Mouse (Mus musculus) forebrain, embryonic 16.5 days (tissue): ENCODE results near the gene Tob1. TPM values are rescaled to one million over a fixed set of nuclear protein-coding genes. Genes with fewer than 3 reads are reported as not detected.

ENCODE experiments used
- ATAC-seq: fragments of 200-750 bp; cut with Nextera tagmentation; 2 replicates; pipeline ENCODE4 v1.8.0; 2017; ENCODE audit warnings: mild to moderate bottlenecking, moderate library complexity
- H3K27ac ChIP-seq: fragments of 300-500 bp; sonication (generic); 2 replicates; pipeline ENCODE4 v1.5.1; 2014; ENCODE audit warnings: low read length, control low read depth
- H3K27me3 ChIP-seq: fragments of 300-500 bp; sonication (generic); replicated peaks from 2 replicates; pipeline ENCODE4 v1.6.1; 2014; ENCODE audit warnings: low read length; ENCODE audit not compliant: control insufficient read depth, insufficient read depth
- H3K36me3 ChIP-seq: fragments of 300-500 bp; sonication (generic); 2 replicates; pipeline ENCODE4 v1.6.1; 2014; ENCODE audit not compliant: control insufficient read depth, insufficient read depth
- H3K4me1 ChIP-seq: fragments of 300-500 bp; sonication (generic); replicated peaks from 2 replicates; pipeline ENCODE4 v1.6.1; 2014; ENCODE audit warnings: low read length; ENCODE audit not compliant: control insufficient read depth, insufficient read depth
- H3K4me2 ChIP-seq: fragments of 300-500 bp; sonication (generic); 2 replicates; pipeline ENCODE4 v1.6.1; 2014; ENCODE audit warnings: mild to moderate bottlenecking, low read length, control low read depth
- H3K4me3 ChIP-seq: fragments of 300-500 bp; sonication (generic); replicated peaks from 2 replicates; pipeline ENCODE4 v1.5.1; 2014; ENCODE audit warnings: mild to moderate bottlenecking, low read length, control low read depth
- H3K9ac ChIP-seq: fragments of 300-500 bp; sonication (generic); replicated peaks from 2 replicates; pipeline ENCODE4 v1.6.1; 2014; ENCODE audit warnings: low read depth, low read length, control low read depth
- H3K9me3 ChIP-seq: fragments of 300-500 bp; sonication (generic); 2 replicates; pipeline ENCODE4 v1.6.1; 2016; ENCODE audit warnings: low read length; ENCODE audit not compliant: control insufficient read depth
- WGBS: fragments of 180-500 bp; shearing (Covaris S2); extraction: QIAGEN DNeasy Blood & Tissue Kit; methylation state at CpG from one replicate; pipeline ENCODE4 v1.1.7; 2014; 5-methylcytosine and 5-hydroxymethylcytosine counted together
- polyA plus RNA-seq: library from polyadenylated mRNA; unstranded; fragments of >200 nt; fragmentation: Nextera tagmentation; extraction: Ambion mirVana; gene quantifications from 2 replicates; pipeline ENCODE4 v1.2.1, GENCODE M21; 2015

Gene Tob1
- polyA plus RNA-seq, 1 experiment from 2014 or later, result 35.1 TPM

- Histone ChIP-seq H3K27ac (no peak overlapping the region), H3K9ac (no peak overlapping the region), H3K4me3 (peak overlapping the region; percentile 0; the same call in 1 of the 2 replicates), H3K9me3 (no peaks in the 10 kb centered on the region), H3K4me1 (peaks cover 20% of the 10 kb centered on the region), H3K27me3 (no peaks in the 10 kb centered on the region), H3K4me2 (peak overlapping the region; percentile 63), H3K36me3 (peaks cover 6% of the 10 kb centered on the region; the same call in 1 of the 2 replicates)
- 83% methylated on average over 29 of the region's 29 CpGs for WGBS
- no peak for ATAC-seq
Measured at GRCm38 (mm10) chr11:94213735-94214594, 2.7 kb downstream of the Tob1 start.

GRCm38 (mm10) chr11:94215581-94215980 lies 4.3 kb downstream of the Tob1 start:
- H3K9ac ChIP-seq, result no peak overlapping the region
- no peaks in the 10 kb centered on the region for H3K9me3 ChIP-seq
- ATAC-seq, result no peak
- no peak overlapping the region for H3K4me2 ChIP-seq
- no peak overlapping the region for H3K27ac ChIP-seq
- H3K27me3 ChIP-seq, result no peaks in the 10 kb centered on the region
- peaks cover 16% of the 10 kb centered on the region for H3K4me1 ChIP-seq
- H3K36me3 ChIP-seq, result peaks cover 6% of the 10 kb centered on the region; the same call in 1 of the 2 replicates
- H3K4me3 ChIP-seq, result no peak overlapping the region
- 91% methylated on average over 3 of the region's 3 CpGs for WGBS

GRCm38 (mm10) chr11:94216247-94216646 lies 5.0 kb downstream of the Tob1 start:
- no peak for ATAC-seq
- Histone ChIP-seq H3K9ac (no peak overlapping the region), H3K4me1 (peaks cover 16% of the 10 kb centered on the region), H3K27me3 (no peaks in the 10 kb centered on the region), H3K4me3 (no peak overlapping the region), H3K4me2 (no peak overlapping the region), H3K36me3 (peaks cover 6% of the 10 kb centered on the region; the same call in 1 of the 2 replicates), H3K9me3 (no peaks in the 10 kb centered on the region), H3K27ac (peak overlapping the region; percentile 27; the same call in 1 of the 2 replicates)
- 25% methylated on average over 2 of the region's 2 CpGs for WGBS

- no peak overlapping the region for H3K27ac ChIP-seq
- 92% methylated on average over 7 of the region's 7 CpGs for WGBS
- no peaks in the 10 kb centered on the region for H3K9me3 ChIP-seq
- no peak overlapping the region for H3K4me3 ChIP-seq
- H3K36me3 ChIP-seq, result no peaks in the 10 kb centered on the region
- no peaks in the 10 kb centered on the region for H3K4me1 ChIP-seq
- ATAC-seq, result no peak
- no peaks in the 10 kb centered on the region for H3K27me3 ChIP-seq
- H3K9ac ChIP-seq, result no peak overlapping the region
- no peak overlapping the region for H3K4me2 ChIP-seq
Measured at GRCm38 (mm10) chr11:94221257-94221656, 10.0 kb downstream of the Tob1 start.

GRCm38 (mm10) chr11:94223531-94223930 lies 12.3 kb downstream of the Tob1 start:
- Histone ChIP-seq H3K9ac (no peak overlapping the region), H3K27ac (no peak overlapping the region), H3K4me3 (no peak overlapping the region), H3K4me1 (no peaks in the 10 kb centered on the region), H3K9me3 (no peaks in the 10 kb centered on the region), H3K27me3 (no peaks in the 10 kb centered on the region), H3K4me2 (no peak overlapping the region), H3K36me3 (no peaks in the 10 kb centered on the region)
- ATAC-seq, result no peak
- 89% methylated on average over 9 of the region's 9 CpGs for WGBS

- Histone ChIP-seq H3K4me3 (no peak overlapping the region), H3K9ac (no peak overlapping the region), H3K4me1 (no peaks in the 10 kb centered on the region), H3K27ac (no peak overlapping the region), H3K27me3 (no peaks in the 10 kb centered on the region), H3K36me3 (no peaks in the 10 kb centered on the region), H3K4me2 (no peak overlapping the region), H3K9me3 (no peaks in the 10 kb centered on the region)
- WGBS, result 36% methylated on average over 7 of the region's 7 CpGs
- peak; percentile 31; the same call in 1 of the 2 replicates for ATAC-seq
Measured at GRCm38 (mm10) chr11:94225985-94226384, 14.7 kb downstream of the Tob1 start.

GRCm38 (mm10) chr11:94228416-94228815 lies 17.2 kb downstream of the Tob1 start:
- H3K4me3 ChIP-seq, result no peak overlapping the region
- H3K4me1 ChIP-seq, result no peaks in the 10 kb centered on the region
- H3K36me3 ChIP-seq, result no peaks in the 10 kb centered on the region
- no peak overlapping the region for H3K9ac ChIP-seq
- H3K27ac ChIP-seq, result no peak overlapping the region
- 34% methylated on average over 9 of the region's 9 CpGs for WGBS
- H3K4me2 ChIP-seq, result no peak overlapping the region
- no peak for ATAC-seq
- no peaks in the 10 kb centered on the region for H3K27me3 ChIP-seq
- H3K9me3 ChIP-seq, result no peaks in the 10 kb centered on the region

- no peak overlapping the region for H3K9ac ChIP-seq
Measured at GRCm38 (mm10) chr11:94229207-94229960, 18.1 kb downstream of the Tob1 start.

GRCm38 (mm10) chr11:94230244-94230643 lies 19.0 kb downstream of the Tob1 start:
- Histone ChIP-seq H3K36me3 (no peaks in the 10 kb centered on the region), H3K4me2 (no peak overlapping the region), H3K4me3 (no peak overlapping the region), H3K27ac (no peak overlapping the region), H3K27me3 (no peaks in the 10 kb centered on the region), H3K4me1 (no peaks in the 10 kb centered on the region), H3K9ac (no peak overlapping the region), H3K9me3 (no peaks in the 10 kb centered on the region)
- no peak for ATAC-seq
- 88% methylated on average over 8 of the region's 8 CpGs for WGBS

More at GRCm38 (mm10) chr11:94229207-94229960, 18.1 kb downstream of the Tob1 start:
- Histone ChIP-seq H3K4me1 (no peaks in the 10 kb centered on the region), H3K27me3 (no peaks in the 10 kb centered on the region), H3K9me3 (no peaks in the 10 kb centered on the region), H3K4me2 (no peak overlapping the region), H3K36me3 (no peaks in the 10 kb centered on the region), H3K27ac (no peak overlapping the region), H3K4me3 (no peak overlapping the region)
- WGBS, result 68% methylated on average over 5 of the region's 5 CpGs
- ATAC-seq, result no peak
